Mouse (Mus musculus) bone marrow, adult 2 months (tissue): Measurements from ENCODE around the gene Npsr1.

ENCODE experiments used
- CTCF ChIP-seq: fragments of 200-500 bp; IDR thresholded peaks from 2 replicates; pipeline ENCODE4 v1.5.1; 2011; ENCODE audit warnings: low read length, control low read depth; ENCODE audit not compliant: control insufficient read depth, insufficient read depth
- POLR2A ChIP-seq: fragments of 200-500 bp; IDR thresholded peaks from 2 replicates; pipeline ENCODE4 v1.6.1; 2011; ENCODE audit warnings: low read depth, mild to moderate bottlenecking, control low read depth, low read length, borderline replicate concordance; ENCODE audit not compliant: control insufficient read depth

GRCm38 (mm10) chr9:24254236-24254635, 156.4 kb downstream of the Npsr1 start:
- TF ChIP-seq POLR2A (no peak), CTCF (no peak)
